Mouse (Mus musculus): ENCODE data around the gene Enox1.
"Not testable (repeated sequence)": the region's sequence is repeated elsewhere in the genome, so short reads cannot be mapped to it uniquely, and the experiment has no call there.

The Enox1 gene

GRCm38 (mm10) chr14:77529201-77529600 lies 372.6 kb downstream of the Enox1 start:
- DNase-seq, result no peak

DNA sequence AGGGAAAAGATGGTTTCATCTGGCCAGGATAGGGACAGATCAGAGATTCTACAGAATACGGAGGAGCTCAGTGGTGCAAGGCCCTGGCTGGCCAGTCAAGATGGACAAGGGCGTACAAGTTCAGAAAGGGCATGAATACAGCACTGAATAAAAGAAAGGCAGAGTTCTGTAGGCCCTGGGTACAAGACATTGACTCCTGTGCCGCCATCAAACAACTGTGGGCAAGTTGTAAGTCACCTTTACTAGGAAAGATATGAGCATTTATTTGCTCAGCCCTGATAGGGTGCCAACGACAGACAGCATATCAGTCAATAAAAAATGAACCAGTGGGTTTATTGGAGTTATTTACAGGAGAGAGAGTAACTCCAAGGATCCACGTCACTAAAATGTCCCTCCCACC lies 373.1 kb downstream of the Enox1 start:
- no peak for DNase-seq

GRCm38 (mm10) chr14:77533638-77534037 lies 377.1 kb downstream of the Enox1 start:
- no peak for DNase-seq

DNA sequence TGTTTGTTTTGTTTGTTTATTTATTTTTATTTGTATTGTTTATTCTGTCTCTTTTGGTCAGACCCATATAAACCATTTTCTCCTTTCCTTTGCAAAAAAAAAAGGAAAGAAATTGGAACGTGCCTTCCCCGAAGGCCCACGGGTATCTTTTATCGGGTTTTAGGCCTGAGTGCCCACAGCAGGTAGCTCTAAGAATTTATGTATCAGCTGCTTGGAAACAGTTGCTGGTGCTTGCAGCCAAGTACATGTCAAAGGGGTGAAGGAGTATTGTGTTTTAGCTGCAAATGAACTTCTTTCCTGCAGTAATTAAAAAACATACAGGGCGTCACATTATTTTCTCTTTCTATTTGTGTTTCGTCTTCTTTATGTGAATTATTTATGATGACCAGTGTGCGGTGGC lies 377.6 kb downstream of the Enox1 start:
- DNase-seq, result no peak

DNA sequence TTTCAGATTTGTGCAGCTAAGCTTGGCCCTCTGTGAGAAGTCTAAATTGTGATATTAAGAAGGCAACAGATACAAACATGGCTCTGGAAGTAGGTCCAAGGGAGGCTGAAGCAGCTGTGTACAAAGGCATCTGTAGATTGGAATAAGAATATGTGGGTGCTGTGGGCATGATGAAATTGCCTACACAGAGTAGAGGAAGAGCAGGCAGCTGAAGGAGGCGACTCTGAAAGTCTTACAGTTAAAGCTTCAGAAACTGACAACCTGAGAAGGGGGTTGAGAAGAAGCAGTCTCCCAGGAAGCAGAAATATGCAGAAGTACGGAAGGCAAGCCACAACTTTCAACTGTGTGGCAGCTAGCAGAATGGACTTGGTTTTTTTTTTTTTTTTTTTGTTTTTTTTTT lies 380.0 kb downstream of the Enox1 start:
- no peak for DNase-seq

GRCm38 (mm10) chr14:77539563-77539962 lies 383.0 kb downstream of the Enox1 start:
- DNase-seq, result not testable (repeated sequence)

DNA sequence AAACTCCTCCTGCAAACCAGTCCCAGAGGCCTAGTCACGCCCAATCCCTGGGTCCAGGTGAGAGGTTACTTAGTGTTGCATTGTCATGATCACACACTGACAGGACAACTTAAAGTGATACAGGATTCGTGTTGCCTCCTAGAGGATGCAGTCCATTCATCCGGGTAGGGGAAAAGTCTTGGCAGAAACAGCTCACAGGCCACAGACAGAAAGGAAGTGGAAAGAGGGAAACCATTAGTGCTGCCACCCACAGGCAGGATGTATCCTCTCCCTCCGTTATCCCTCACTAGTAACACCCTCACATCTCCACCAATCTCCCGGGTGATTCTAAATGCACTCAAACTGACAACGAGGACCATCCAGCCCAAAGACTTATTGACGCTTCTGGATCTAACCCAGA lies 385.4 kb downstream of the Enox1 start:
- no peak for DNase-seq

GRCm38 (mm10) chr14:77546531-77547274 lies 390.1 kb downstream of the Enox1 start:
- DNase-seq, result no peak

DNA sequence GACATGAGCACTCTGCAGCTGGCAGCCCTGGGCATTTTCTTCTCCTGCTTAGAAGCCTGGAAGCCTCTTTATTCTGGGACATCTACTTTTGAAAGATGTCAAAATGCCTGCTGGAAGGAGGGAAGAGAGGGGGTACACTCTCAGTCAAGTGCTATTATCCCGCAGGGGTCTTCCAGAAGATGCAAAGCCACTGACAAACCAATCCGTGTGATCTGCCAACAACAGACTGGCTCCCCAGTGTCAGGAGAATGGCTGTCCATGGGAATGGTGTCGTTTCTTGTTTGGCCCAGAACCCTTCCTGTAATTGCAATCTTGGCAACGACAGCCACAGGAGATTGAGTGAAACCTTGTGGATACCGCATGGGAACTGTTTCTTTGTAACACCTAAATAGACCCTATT lies 390.8 kb downstream of the Enox1 start:
- DNase-seq, result no peak

DNA sequence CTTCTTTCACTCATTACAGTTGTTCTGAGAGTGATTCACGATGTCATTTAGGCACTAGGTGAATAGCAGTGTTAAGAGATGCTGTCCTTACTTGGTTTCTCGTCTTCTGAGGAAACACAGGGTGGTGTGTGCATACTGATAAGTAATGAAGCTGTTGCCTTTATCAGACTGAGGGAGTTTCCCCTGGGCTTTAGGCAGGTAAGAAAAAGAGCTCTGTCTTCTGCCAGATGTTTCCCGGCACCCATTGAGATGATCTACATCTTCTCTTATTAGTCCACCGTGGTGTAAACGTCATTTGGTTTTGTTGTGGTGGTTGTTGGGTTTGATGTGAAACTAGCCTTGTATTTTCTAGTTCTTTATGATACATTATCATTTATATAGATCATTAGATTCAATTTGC lies 392.4 kb downstream of the Enox1 start:
- no peak for DNase-seq

DNA sequence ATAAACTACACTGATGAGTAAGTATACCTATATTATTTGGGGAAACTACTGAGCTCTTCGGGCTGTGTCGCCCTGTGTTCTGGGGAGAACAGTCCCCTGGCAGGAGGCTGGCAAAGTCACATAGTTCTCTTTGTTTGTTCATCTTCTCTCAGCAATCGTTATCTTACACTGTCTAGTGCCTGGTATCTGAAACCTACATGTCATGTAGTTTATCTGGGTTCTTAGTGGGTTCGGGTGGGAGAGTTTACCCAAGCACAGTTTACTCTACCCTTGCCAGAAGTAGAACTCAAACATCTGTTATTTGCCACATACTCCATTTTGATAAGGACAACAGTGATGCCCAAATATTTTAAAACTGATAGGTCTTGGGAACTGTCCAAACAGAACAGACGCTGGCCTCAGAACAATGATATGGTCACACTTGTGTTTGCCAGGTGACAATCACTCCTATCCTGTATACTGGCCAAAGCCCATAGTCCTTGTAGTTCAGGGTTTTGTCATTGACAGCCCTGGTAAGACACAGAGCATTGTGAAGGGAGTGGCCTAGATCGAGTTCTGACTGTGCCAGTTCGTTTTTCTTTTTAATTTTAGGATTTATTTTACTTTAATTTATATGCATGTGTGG lies 401.0 kb downstream of the Enox1 start:
- no peak for DNase-seq

DNA sequence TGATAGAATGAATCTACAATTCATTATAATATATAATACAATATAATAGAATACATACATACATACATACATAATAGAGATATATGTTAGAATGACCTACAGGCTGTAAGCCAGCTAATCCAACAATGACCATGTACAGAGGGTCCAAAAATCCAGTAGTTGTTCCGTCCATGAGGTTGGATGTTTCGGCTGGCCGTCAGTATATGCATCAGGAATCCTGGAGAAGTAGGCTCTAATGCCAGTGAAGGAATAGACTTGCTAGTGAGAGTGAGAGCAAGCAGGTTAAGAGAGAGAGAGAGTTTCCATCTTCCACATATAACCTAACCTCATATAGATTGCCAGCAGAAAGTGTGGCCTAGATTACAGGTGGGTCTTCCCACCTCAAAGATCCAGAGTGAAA lies 402.3 kb downstream of the Enox1 start:
- DNase-seq, result no peak

GRCm38 (mm10) chr14:77559792-77560191 lies 403.2 kb downstream of the Enox1 start:
- no peak for DNase-seq

DNA sequence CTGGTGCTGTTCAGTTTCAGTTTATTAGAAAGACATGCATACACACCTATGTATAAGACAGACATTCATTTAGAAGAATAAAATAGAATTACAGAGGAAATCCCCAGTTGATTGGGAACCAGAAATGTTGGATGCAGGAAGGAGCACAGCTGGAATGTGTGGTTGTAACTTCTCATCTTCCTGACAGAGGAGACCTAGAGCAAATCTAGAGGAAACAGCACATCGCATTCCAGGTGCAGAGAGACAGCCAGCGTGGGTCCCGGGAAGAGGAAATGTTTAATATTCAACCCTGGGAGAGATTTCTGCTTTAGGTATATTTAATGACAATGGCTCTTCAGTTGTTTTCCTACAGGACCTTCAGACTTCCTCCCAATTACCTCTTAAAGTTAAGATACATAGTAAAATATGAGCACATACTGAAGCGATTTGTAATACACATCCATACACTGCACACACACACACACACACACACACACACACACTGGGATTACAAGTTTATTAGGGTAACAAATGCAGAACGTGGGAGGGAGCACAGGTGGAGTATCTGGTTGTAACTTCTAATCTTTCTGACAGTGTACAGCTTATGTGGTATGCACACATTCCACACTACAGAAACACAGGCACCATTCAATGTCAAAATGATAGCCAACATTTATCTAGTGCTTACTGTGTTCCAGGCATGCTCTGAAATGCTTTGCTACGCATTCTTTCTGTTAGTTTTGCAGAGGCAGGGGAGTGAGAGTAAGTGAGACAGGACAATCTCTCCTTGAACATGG lies 405.4 kb downstream of the Enox1 start:
- DNase-seq, result no peak

GRCm38 (mm10) chr14:77563922-77564321 lies 407.4 kb downstream of the Enox1 start:
- no peak for DNase-seq

GRCm38 (mm10) chr14:77567120-77567519 lies 410.6 kb downstream of the Enox1 start:
- no peak for DNase-seq

DNA sequence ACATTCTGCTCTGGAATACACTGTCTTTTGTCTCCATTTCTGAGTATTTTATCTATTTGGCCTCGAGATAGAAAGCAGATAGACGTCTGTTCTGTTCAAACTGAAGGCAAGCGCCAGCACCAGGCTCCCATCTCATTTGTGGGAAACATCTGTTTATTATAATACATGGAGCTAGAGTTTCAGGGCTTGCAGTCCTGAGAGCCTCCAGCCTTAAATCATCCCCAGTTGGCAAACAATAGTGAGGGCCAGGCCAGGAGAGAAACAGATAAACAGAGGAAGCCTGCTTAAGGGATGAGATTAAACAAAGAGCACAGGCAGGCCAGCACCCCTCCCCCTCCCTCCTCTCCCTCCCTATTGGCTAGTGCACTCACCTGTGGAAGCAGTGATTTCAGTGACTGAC lies 417.9 kb downstream of the Enox1 start:
- DNase-seq, result no peak

GRCm38 (mm10) chr14:77576411-77576810 lies 419.8 kb downstream of the Enox1 start:
- DNase-seq, result no peak

DNA sequence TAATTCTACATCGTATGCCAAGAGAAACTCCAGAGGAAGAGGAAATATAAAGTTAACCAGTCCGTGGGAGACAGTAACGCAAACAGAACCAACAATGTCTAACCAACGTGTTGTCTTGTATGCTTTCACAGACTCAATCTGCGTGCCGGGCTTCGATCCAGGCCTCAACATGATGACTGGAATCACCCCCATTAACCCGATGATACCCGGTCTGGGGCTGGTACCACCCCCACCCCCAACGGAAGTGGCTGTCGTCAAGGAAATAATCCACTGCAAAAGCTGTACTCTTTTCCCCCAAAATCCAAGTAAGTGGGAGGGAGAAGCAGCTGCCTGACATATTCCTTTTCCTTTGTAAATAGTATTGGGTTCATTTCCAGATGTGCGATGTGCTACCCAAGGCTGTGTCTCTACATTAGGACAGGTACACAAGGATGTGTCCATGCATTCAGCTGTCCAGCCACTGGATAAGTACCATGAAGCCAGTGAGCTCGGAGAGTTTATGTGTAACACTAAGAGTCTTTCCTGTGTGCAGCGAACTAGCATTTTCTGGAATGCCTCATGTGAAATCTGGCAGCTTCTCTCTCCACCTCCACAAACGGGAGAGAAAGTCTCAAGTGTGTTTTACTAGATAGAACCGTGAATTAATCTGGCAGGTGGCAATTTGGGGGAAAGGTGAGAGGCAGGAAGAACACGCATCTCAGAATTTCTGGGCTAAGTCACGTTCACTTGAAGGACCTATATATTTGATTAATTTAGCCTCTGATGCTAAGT lies 421.1 kb downstream of the Enox1 start:
- DNase-seq, result no peak

DNA sequence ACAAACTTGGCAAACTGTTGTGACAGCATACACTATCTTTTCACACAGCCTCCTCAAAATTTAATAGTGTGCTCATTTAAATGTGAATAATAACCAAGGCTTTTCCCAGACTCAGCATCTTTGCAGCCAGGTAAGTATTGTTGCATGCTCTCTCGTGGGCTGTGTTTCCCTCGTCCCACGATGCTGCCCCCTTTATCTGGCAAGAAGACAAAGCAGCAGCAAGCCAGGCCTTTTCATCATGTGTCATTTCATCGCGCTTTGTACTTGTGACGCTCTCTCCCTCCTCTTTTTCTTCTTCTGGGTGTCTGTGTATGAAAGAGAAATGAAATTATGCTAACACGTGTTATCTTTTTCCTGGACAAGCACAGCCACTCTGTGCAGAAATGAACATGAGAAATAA lies 421.8 kb downstream of the Enox1 start:
- no peak for DNase-seq

DNA sequence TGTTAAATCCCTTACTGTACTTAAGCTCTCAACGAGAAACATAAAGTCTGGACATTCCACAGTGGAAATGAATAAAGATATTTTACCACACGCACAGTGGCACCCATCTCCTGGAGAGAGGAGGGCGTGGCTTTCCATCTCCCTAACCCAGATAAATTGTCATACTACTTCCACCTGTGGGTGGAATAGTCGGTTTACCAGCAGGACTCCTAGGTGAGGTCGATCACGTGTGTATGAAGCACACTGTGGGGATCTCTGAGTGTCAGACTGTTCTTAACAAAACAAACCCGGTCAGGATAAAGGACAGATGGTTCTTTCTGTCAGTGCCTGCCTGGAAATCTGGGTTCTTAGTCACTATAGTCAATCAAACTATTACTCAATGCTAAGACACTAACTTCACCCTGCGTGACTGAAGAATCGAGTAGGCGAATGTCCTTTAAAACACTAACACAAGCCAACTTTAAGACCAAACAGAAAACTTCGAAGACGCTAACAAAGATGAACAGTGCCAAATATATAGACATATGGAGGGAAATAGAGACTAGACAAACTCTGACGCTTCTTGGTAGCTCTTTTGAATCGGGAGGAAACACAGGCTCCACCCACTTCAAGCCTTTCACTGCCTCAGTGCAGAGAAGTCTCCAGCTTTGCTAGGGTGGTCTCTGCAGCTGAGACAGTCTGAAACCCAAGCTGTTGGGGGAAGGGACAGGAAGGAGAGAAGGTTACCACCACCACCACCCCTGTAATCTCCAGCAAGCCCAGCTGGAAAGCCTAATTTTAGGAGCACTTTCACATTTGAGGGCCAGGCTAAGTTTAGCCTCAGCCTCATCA lies 423.8 kb downstream of the Enox1 start:
- no peak for DNase-seq

- DNase-seq, result no peak
These were observed 424.3 kb downstream of the Enox1 start for GRCm38 (mm10) chr14:77580937-77581270.

All from kidney, adult 11 months (tissue).